In genomic region chr3:101071576-101071975, GRCm38 (mm10) we compare ENCODE assay signal across 13 mouse cellular contexts. TPM values are rescaled to one million over a fixed set of nuclear protein-coding genes. Genes with fewer than 3 reads are reported as not detected.
DNase-seq lines count a peak whose midpoint lies in the region; ATAC-seq and TF ChIP-seq lines count a peak whose summit lies in the region.
"Had no signal": no experiment of that assay in that cellular context is flagged by ENCODE, and none has a peak within 500 bp of the region (broad histone marks: within the 10 kb centered on the region; RNA-seq: fewer than 3 reads in every experiment).

No protein-coding gene starts in this region.

- no peaks in the 10 kb centered on the region for H3K9me3 ChIP-seq in heart, embryonic 14.5 days (ENCODE audit: control insufficient read depth, low read length)
- H3K9me3 ChIP-seq in embryonic facial prominence, embryonic 15.5 days (replicated peaks): no peaks in the 10 kb centered on the region
- H3K9me3 ChIP-seq in midbrain, embryonic 14.5 days (ENCODE audit: control insufficient read depth, low read length): no peaks in the 10 kb centered on the region
- H3K9me3 ChIP-seq in intestine, postnatal 0 days (ENCODE audit: control insufficient read depth): no peaks in the 10 kb centered on the region

- ATAC-seq in heart, embryonic 14.5 days (ENCODE audit: insufficient number of reproducible peaks, insufficient read depth, low FRiP score, low read depth): no peak
- ATAC-seq in embryonic facial prominence, embryonic 15.5 days (ENCODE audit: insufficient number of reproducible peaks, low FRiP score, low TSS enrichment, low read depth): no peak
- ATAC-seq in midbrain, embryonic 14.5 days (ENCODE audit: low FRiP score, low TSS enrichment): no peak
- no peak for ATAC-seq in intestine, postnatal 0 days
- ATAC-seq: hindbrain, embryonic 16.5 days had no signal

- H3K36me3 ChIP-seq in heart, embryonic 14.5 days (ENCODE audit: control insufficient read depth, insufficient read depth, low read length): peaks cover 22% of the 10 kb centered on the region
- peaks cover 19% of the 10 kb centered on the region for H3K36me3 ChIP-seq in embryonic facial prominence, embryonic 15.5 days
- peaks cover 4% of the 10 kb centered on the region for H3K36me3 ChIP-seq in midbrain, embryonic 14.5 days (ENCODE audit: control insufficient read depth, insufficient read depth, low read length)
- H3K36me3 ChIP-seq in intestine, postnatal 0 days (ENCODE audit: control insufficient read depth, insufficient read depth): peaks cover 18% of the 10 kb centered on the region

- no peaks in the 10 kb centered on the region for H3K27me3 ChIP-seq in heart, embryonic 14.5 days (ENCODE audit: control insufficient read depth, insufficient read depth, low read length)
- H3K27me3 ChIP-seq in embryonic facial prominence, embryonic 15.5 days: no peaks in the 10 kb centered on the region
- no peaks in the 10 kb centered on the region for H3K27me3 ChIP-seq in midbrain, embryonic 14.5 days (ENCODE audit: control insufficient read depth, insufficient read depth, low read length)
- no peaks in the 10 kb centered on the region for H3K27me3 ChIP-seq in intestine, postnatal 0 days (replicated peaks; ENCODE audit: control insufficient read depth, insufficient read depth, low read length)

- intact Hi-C loops in heart, postnatal 36 days (cut with DNase I): loop anchor here (2.0 kb wide), 2 partner anchors 25 to 91 kb away; no protein-coding TSS in a partner anchor

- no peak overlapping the region for H3K4me3 ChIP-seq in heart, embryonic 14.5 days (ENCODE audit: control insufficient read depth in 1 of 2, insufficient read depth in 1 of 2, low read depth in 1 of 2, low read length in 2 of 2)
- H3K4me3 ChIP-seq in embryonic facial prominence, embryonic 15.5 days (replicated peaks): no peak overlapping the region
- H3K4me3 ChIP-seq in midbrain, embryonic 14.5 days (replicated peaks; ENCODE audit: low read depth, low read length): no peak overlapping the region
- no peak overlapping the region for H3K4me3 ChIP-seq in intestine, postnatal 0 days (ENCODE audit: low read depth, low read length)

- peaks cover 49 to 80% of the 10 kb centered on the region in 2 experiments for H3K4me1 ChIP-seq in heart, embryonic 14.5 days (ENCODE audit: control insufficient read depth in 2 of 2, insufficient read depth in 2 of 2, low read length in 2 of 2)
- peaks cover 60% of the 10 kb centered on the region for H3K4me1 ChIP-seq in embryonic facial prominence, embryonic 15.5 days
- peaks cover 53% of the 10 kb centered on the region for H3K4me1 ChIP-seq in midbrain, embryonic 14.5 days (ENCODE audit: control insufficient read depth, insufficient read depth, low read length)
- H3K4me1 ChIP-seq in intestine, postnatal 0 days (replicated peaks; ENCODE audit: control insufficient read depth, insufficient read depth, low read length): no peaks in the 10 kb centered on the region

- DNase-seq in heart, postnatal 36 days: no peak
- peak; percentile 29 for DNase-seq in ES-CJ7 (ENCODE audit: low read depth, low spot score)
- DNase-seq in midbrain, embryonic 14.5 days: no peak
- no peak for DNase-seq in thymus, postnatal 14 days
- no peak for DNase-seq in left cerebral cortex, adult 8-10 months (ENCODE audit: low spot score in 2 of 2)
- DNase-seq: cerebellum, postnatal 14 days; thymus, postnatal 4 days had no signal

- no peak overlapping the region for H3K9ac ChIP-seq in heart, embryonic 14.5 days (ENCODE audit: low read length)
- no peak overlapping the region for H3K9ac ChIP-seq in embryonic facial prominence, embryonic 15.5 days
- no peak overlapping the region for H3K9ac ChIP-seq in midbrain, embryonic 14.5 days (replicated peaks; ENCODE audit: low read length)
- H3K9ac ChIP-seq in intestine, postnatal 0 days (ENCODE audit: low read depth, low read length): no peak overlapping the region
- H3K9ac ChIP-seq: liver, embryonic 14.5 days had no signal

- TF ChIP-seq CTCF in intestine, postnatal 0 days (IDR thresholded peaks at IDR 0.05; ENCODE audit: low read depth): no peak

- peak overlapping the region; percentile 19; the same call in 1 of the 2 replicates for H3K4me2 ChIP-seq in heart, embryonic 14.5 days (ENCODE audit: low read length)
- H3K4me2 ChIP-seq in embryonic facial prominence, embryonic 15.5 days (replicated peaks): no peak overlapping the region
- H3K4me2 ChIP-seq in midbrain, embryonic 14.5 days (ENCODE audit: low read length): no peak overlapping the region
- H3K4me2 ChIP-seq in intestine, postnatal 0 days (replicated peaks; ENCODE audit: low read depth): no peak overlapping the region

- peak overlapping the region in 1 of 2 experiments; percentile 53; a peak in 1 of 4 replicates for H3K27ac ChIP-seq in heart, embryonic 14.5 days (replicated peaks in 1 of 2; ENCODE audit: control insufficient read depth in 1 of 2, insufficient read depth in 1 of 2, low read depth in 2 of 2, low read length in 2 of 2)
- peak overlapping the region; percentile 78 for H3K27ac ChIP-seq in embryonic facial prominence, embryonic 15.5 days (replicated peaks)
- H3K27ac ChIP-seq in midbrain, embryonic 14.5 days (replicated peaks; ENCODE audit: low read depth, low read length): peak overlapping the region; percentile 85
- no peak overlapping the region for H3K27ac ChIP-seq in intestine, postnatal 0 days (ENCODE audit: low read depth, low read length)
- H3K27ac ChIP-seq: liver, embryonic 14.5 days had no signal

RNA-seq across cellular contexts. Expression of gene Ptgfrn, which starts 38.5 kb away (rescaled TPM):
- polyA plus RNA-seq in heart, embryonic 14.5 days (2014; fragmentation: Nextera tagmentation; extraction: Ambion mirVana): 10.0 and 10.2 TPM in 2 replicates
- 10 to 100 TPM; 27.1 to 29.3 TPM for total RNA-seq in heart, postnatal 36 days (2021)
- 7.4 and 9.8 TPM in 2 replicates for polyA plus RNA-seq in embryonic facial prominence, embryonic 15.5 days (2015; fragmentation: Nextera tagmentation; extraction: Ambion mirVana)
- polyA plus RNA-seq in midbrain, embryonic 14.5 days (2014; fragmentation: Nextera tagmentation; extraction: Ambion mirVana): 4.0 and 4.2 TPM in 2 replicates
- 10 to 100 TPM; 28.8 to 31.3 (median 29.4) TPM for total RNA-seq in left cerebral cortex, adult 8-10 months (2022)
- 5.6 and 6.1 TPM in 2 replicates for polyA plus RNA-seq in intestine, postnatal 0 days (2015; fragmentation: Nextera tagmentation; extraction: Ambion mirVana)

RNA-seq across cellular contexts. Expression of gene Cd101, which starts 42.2 kb away (rescaled TPM):
- 0.27 and 0.62 TPM in 2 replicates for polyA plus RNA-seq in heart, embryonic 14.5 days (2014; fragmentation: Nextera tagmentation; extraction: Ambion mirVana)
- under 1 TPM; 0.24 to 0.25 TPM for total RNA-seq in heart, postnatal 36 days (2021)
- 0.15 and 0.21 TPM in 2 replicates for polyA plus RNA-seq in embryonic facial prominence, embryonic 15.5 days (2015; fragmentation: Nextera tagmentation; extraction: Ambion mirVana)
- not detected in 2 replicates for polyA plus RNA-seq in midbrain, embryonic 14.5 days (2014; fragmentation: Nextera tagmentation; extraction: Ambion mirVana)
- total RNA-seq in left cerebral cortex, adult 8-10 months (2022): 1 to 10 TPM in 2 of 4 experiments, under 1 TPM in 2; 0.48 to 1.4 (median 0.92) TPM
- 1.0 and 1.1 TPM in 2 replicates for polyA plus RNA-seq in intestine, postnatal 0 days (2015; fragmentation: Nextera tagmentation; extraction: Ambion mirVana)
- polyA plus RNA-seq: kidney, embryonic 14.5 days had no signal
